Mouse (Mus musculus) ES-E14 (cell line): Measurements from ENCODE around the gene Hmcn2.

Experiments used
- CHD2 ChIP-seq: IDR thresholded peaks from 2 replicates; pipeline ENCODE4 v1.6.1; 2014; ENCODE audit warnings: mild to moderate bottlenecking, low read depth, low read length, inconsistent platforms
- MAFK ChIP-seq: IDR thresholded peaks from 2 replicates; pipeline ENCODE4 v1.6.1; 2014; ENCODE audit warnings: mild to moderate bottlenecking, low read depth, low read length, inconsistent platforms; ENCODE audit not compliant: insufficient read depth

GRCm38 (mm10) chr2:31439576-31439975, 125.4 kb downstream of the Hmcn2 start:
- TF ChIP-seq CHD2 (no peak), MAFK (no peak)
